Mouse (Mus musculus) layer of hippocampus, adult 11-12 months (tissue): ENCODE measurements at regions not wholly inside any gene's neighbourhood (a gene's known extent, or its start where the extent isn't known, plus 50 kb on each side); places are given as distances from the start of the nearest gene placed in this dataset.

Source experiments
- DNase-seq: peaks from one replicate; pipeline ENCODE4 v3.0.0; 2022; ENCODE audit warnings: low spot score

- DNase-seq: no peak
Measured at GRCm38 (mm10) chr7:93646658-93647057, 567.0 kb downstream of the Fam181b start.

- no peak for DNase-seq
Measured at GRCm38 (mm10) chr7:93665805-93666204, 586.1 kb downstream of the Fam181b start.

GRCm38 (mm10) chr7:93671827-93672226, 592.2 kb downstream of the Fam181b start:
- DNase-seq: peak; percentile 3

GRCm38 (mm10) chr7:93672496-93672895, 592.8 kb downstream of the Fam181b start:
- no peak for DNase-seq
